Mouse (Mus musculus): ENCODE results near the gene Dap. TPM values are rescaled to one million over a fixed set of nuclear protein-coding genes. Genes with fewer than 3 reads are reported as not detected.
A peak's percentile ranks its signal among the peaks of the same experiment; 100 is the strongest.

Dap gene
- polyA plus RNA-seq, 1 experiment, result 132 TPM

DNA sequence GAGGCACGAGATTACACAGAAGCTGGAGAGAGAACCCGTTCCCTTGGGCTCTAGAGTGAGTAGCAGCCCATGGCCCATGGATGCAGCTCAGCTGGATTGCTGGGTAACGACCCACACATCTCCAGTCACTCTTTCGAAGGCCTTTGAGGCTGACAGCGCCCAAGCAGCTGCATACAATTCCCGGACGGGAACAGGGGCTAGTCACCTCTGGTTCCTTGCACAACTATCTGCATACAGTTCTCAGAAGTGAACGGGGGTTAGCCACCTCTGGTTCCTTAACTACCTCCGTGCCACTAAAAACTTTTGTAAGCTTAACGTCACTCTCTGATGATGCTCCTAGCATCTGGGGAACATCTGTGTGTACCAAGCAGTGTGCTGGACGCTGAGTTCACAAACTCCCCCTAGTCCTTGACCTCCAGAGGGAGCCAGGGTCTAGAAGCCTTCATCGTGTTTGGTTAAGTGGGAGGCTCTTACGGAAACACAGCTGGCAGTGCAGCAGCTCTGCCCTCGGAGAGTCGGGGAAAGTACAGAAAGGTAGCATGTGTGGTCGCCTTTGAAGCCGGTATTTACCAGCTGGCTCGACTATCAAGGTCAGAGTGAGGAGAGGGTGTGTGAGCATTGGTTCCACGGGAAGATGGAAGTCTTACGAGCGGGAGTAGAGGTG lies 34.0 kb downstream of the Dap start:
- H3K4me1 ChIP-seq (ENCODE audit: control insufficient read depth, insufficient read depth, low read length), result no peaks in the 10 kb centered on the region
- TF ChIP-seq POLR2A (IDR thresholded peaks at IDR 0.05; ENCODE audit: borderline replicate concordance, low read depth, low read length) (no peak), CTCF (IDR thresholded peaks at IDR 0.05; ENCODE audit: low read depth, low read length) (no peak)
- H3K27ac ChIP-seq (ENCODE audit: insufficient read depth, low read depth, low read length), result no peak overlapping the region
- no peak overlapping the region for H3K4me3 ChIP-seq (ENCODE audit: insufficient read depth, low read length)

DNA sequence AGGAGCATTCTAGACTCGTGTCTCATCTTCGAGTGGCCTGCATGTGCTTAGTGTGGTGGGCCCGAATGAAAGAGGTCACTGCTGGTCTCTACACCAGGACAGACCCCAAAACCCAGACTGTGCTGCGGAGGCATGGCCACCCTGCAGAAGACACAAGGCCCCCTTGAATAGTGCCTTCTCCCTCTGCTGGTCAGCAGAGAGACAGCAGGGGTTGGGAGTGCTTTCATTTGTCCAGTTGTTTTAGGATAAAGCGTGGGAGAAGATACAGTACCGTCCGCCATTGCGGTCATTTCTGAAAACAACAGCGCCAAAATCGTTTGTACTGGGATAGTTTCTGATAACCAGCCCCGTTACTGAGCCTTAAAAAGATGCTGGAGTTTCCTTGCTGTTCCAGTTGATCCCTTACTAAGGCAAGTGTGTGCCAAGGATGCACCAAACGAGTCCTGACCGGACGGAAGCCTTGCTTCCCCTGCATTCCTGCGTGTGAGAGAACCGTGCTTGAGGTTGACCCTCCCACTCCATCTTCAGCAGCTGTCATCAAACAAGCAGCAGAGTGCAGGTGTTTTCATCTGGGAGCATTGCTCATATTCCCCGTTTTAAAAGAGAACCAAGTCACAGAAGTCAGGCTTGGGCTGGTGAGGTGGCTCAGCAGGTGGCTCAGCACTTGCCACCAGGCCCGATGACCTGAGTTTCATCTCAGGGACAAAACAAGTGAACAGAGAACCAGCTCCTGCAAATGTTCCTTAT lies 34.8 kb downstream of the Dap start:
- no peak for TF ChIP-seq CTCF (IDR thresholded peaks at IDR 0.05; ENCODE audit: low read depth, low read length)
- no peak for TF ChIP-seq POLR2A (IDR thresholded peaks at IDR 0.05; ENCODE audit: borderline replicate concordance, low read depth, low read length)
- no peak overlapping the region for H3K27ac ChIP-seq (ENCODE audit: insufficient read depth, low read depth, low read length)
- H3K4me3 ChIP-seq (ENCODE audit: insufficient read depth, low read length), result no peak overlapping the region
- H3K4me1 ChIP-seq (ENCODE audit: control insufficient read depth, insufficient read depth, low read length), result no peaks in the 10 kb centered on the region

DNA sequence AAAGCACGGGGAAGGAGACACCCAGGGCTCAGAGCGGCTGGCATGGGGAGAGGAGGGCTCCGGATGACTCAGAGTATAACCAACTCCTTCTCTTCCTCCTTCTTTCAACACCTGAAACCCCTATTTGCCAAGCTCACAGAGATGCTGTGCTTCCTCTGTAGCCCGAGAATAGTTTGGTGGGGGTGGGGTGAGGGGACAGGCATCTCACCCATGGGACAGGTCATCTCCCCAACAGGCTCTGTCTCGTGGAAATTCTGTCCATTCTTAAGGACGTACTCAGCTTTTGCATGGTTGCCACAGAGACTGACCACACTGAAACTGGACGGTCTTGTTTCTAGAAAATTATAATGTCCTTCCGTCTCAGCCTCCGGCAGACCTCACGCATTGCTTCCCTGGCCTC lies 37.0 kb downstream of the Dap start:
- TF ChIP-seq CTCF (IDR thresholded peaks at IDR 0.05; ENCODE audit: low read depth, low read length), result no peak
- no peak for TF ChIP-seq POLR2A (IDR thresholded peaks at IDR 0.05; ENCODE audit: borderline replicate concordance, low read depth, low read length)
- no peak overlapping the region for H3K4me3 ChIP-seq (ENCODE audit: insufficient read depth, low read length)

DNA sequence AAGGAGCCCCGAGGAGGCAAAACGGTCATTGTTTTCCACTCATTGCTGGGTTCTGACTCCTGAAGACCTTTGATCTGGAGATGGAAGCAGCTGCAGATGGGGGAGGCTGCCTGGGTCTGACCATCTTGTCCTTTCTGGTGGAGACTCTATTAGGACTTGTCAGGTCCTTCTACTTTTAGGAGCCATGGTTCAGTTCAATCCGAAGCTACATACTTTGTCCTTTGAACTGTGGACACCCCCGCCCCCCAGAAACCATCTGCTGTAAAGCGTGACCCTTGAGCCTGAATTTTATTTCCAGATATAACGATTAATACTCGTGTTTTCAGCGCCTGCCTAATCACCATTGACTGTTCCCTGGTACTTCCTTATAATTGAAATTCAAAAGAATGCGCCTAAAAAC lies 38.2 kb downstream of the Dap start:
- TF ChIP-seq CTCF (IDR thresholded peaks at IDR 0.05; ENCODE audit: low read depth, low read length) (no peak), POLR2A (IDR thresholded peaks at IDR 0.05; ENCODE audit: borderline replicate concordance, low read depth, low read length) (no peak)
- Histone ChIP-seq H3K27ac (ENCODE audit: insufficient read depth, low read depth, low read length) (no peak overlapping the region), H3K4me1 (ENCODE audit: control insufficient read depth, insufficient read depth, low read length) (no peaks in the 10 kb centered on the region), H3K4me3 (ENCODE audit: insufficient read depth, low read length) (no peak overlapping the region)

More for the DNA sequence above, 37.0 kb downstream of the Dap start:
- Histone ChIP-seq H3K27ac (ENCODE audit: insufficient read depth, low read depth, low read length) (no peak overlapping the region), H3K4me1 (ENCODE audit: control insufficient read depth, insufficient read depth, low read length) (no peaks in the 10 kb centered on the region)

DNA sequence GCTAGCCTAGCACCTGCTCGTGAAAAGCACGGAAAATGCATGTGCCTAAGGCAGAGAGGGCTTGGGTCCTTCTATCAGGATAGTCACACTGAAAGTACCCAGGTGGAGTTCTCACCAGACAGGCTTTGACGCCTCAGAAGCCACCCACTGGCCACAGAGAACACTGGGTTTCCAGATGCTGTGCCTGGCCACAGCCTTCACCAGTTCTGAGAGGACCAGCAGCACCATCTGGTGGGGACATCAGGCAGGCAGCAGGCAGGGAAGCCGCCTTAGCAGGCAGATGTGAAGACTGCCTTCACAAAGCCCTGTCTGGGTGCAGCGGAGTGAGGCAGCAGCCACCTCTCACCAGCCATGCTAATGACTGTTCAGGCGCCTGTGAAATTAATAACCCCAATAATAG lies 40.7 kb downstream of the Dap start:
- TF ChIP-seq POLR2A (IDR thresholded peaks at IDR 0.05; ENCODE audit: borderline replicate concordance, low read depth, low read length), result no peak
- peak; percentile 67 for TF ChIP-seq CTCF (IDR thresholded peaks at IDR 0.05; ENCODE audit: low read depth, low read length)
- H3K27ac ChIP-seq (ENCODE audit: insufficient read depth, low read depth, low read length), result no peak overlapping the region
- H3K4me3 ChIP-seq (ENCODE audit: insufficient read depth, low read length), result no peak overlapping the region
- no peaks in the 10 kb centered on the region for H3K4me1 ChIP-seq (ENCODE audit: control insufficient read depth, insufficient read depth, low read length)

DNA sequence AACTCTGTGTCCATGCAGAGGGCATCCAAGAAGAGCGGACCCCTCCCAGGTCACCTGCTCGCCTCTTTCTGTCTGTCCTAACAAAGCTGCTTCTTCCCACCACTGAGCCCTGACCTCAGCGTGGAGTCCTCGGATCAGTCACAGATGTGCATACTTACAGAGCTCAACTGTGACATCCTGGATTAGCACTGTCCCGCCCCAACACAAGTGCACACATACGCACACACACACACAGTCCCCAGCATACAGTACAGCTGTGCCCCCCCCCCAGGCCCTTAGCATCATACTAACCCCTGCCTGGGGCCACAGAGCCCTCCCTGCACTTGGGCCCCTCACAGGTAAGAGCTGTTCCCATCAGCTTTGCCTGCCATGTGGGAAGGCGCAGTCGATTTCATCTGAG lies 41.3 kb downstream of the Dap start:
- no peaks in the 10 kb centered on the region for H3K4me1 ChIP-seq (ENCODE audit: control insufficient read depth, insufficient read depth, low read length)
- TF ChIP-seq CTCF (IDR thresholded peaks at IDR 0.05; ENCODE audit: low read depth, low read length), result no peak
- no peak for TF ChIP-seq POLR2A (IDR thresholded peaks at IDR 0.05; ENCODE audit: borderline replicate concordance, low read depth, low read length)
- H3K27ac ChIP-seq (ENCODE audit: insufficient read depth, low read depth, low read length), result no peak overlapping the region
- H3K4me3 ChIP-seq (ENCODE audit: insufficient read depth, low read length), result no peak overlapping the region

DNA sequence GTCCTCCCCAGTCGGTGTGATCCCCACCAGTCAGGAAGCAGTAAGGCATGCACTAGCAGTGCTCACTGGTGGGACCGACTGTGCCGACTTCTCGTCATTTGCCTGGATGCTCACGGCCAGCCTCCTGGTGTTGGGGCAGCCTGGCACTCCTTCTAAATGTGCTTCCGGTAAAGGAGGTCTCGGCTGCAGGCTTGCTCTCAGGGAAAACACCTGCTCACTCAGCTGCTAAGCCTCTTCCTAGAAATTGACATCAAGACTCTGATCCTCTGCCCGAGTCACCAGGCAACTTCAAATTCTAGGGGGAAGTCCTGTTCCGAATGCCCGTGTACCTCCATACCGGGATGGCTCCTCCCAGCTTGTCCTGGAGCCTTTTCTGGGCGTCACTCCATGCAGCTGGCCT lies 41.7 kb downstream of the Dap start:
- Histone ChIP-seq H3K4me1 (ENCODE audit: control insufficient read depth, insufficient read depth, low read length) (no peaks in the 10 kb centered on the region), H3K4me3 (ENCODE audit: insufficient read depth, low read length) (no peak overlapping the region), H3K27ac (ENCODE audit: insufficient read depth, low read depth, low read length) (no peak overlapping the region)
- TF ChIP-seq CTCF (IDR thresholded peaks at IDR 0.05; ENCODE audit: low read depth, low read length), result no peak
- TF ChIP-seq POLR2A (IDR thresholded peaks at IDR 0.05; ENCODE audit: borderline replicate concordance, low read depth, low read length), result no peak

DNA sequence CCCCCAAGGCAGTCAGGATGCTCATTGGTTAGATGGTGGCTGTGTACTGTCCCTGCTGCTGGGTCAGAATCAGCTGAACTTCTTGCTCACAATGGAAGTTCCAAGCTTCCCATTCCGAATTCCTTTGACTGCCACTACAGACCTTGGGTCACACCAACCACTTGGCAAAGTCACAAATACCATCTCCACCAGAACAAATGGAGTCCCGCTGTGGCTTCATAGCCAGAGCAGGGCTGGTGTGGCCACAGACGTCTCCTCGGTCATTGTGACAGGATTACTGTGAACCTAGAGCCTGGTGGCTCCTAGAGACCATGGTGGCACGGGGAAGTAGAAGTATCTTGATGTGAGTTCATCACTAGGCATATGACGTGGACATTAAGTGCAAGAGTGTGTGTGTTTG lies 44.0 kb downstream of the Dap start:
- H3K4me3 ChIP-seq (ENCODE audit: insufficient read depth, low read length), result no peak overlapping the region
- no peaks in the 10 kb centered on the region for H3K4me1 ChIP-seq (ENCODE audit: control insufficient read depth, insufficient read depth, low read length)
- TF ChIP-seq CTCF (IDR thresholded peaks at IDR 0.05; ENCODE audit: low read depth, low read length) (no peak), POLR2A (IDR thresholded peaks at IDR 0.05; ENCODE audit: borderline replicate concordance, low read depth, low read length) (no peak)
- H3K27ac ChIP-seq (ENCODE audit: insufficient read depth, low read depth, low read length), result no peak overlapping the region

DNA sequence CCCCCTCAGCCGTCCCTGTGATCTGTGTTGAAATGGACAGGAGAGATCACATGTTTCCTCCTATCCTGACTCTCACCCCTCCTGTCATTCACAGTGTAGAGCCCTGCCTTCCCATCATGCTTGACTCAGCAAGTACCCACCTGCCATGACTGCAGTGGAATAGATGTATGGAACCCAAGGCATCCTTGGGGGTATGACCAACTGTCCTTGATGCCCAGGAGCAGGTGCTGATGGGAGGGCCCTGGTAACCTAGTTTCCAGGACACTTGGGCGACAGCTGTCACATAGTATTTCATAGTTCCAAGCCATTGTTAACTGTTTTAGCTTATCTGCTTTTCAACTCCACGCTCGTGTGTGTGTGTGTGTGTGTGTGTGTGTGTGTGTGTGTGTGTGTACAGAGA lies 45.4 kb downstream of the Dap start:
- H3K27ac ChIP-seq (ENCODE audit: insufficient read depth, low read depth, low read length), result no peak overlapping the region
- TF ChIP-seq CTCF (IDR thresholded peaks at IDR 0.05; ENCODE audit: low read depth, low read length) (no peak), POLR2A (IDR thresholded peaks at IDR 0.05; ENCODE audit: borderline replicate concordance, low read depth, low read length) (no peak)
- H3K4me3 ChIP-seq (ENCODE audit: insufficient read depth, low read length), result no peak overlapping the region
- no peaks in the 10 kb centered on the region for H3K4me1 ChIP-seq (ENCODE audit: control insufficient read depth, insufficient read depth, low read length)

DNA sequence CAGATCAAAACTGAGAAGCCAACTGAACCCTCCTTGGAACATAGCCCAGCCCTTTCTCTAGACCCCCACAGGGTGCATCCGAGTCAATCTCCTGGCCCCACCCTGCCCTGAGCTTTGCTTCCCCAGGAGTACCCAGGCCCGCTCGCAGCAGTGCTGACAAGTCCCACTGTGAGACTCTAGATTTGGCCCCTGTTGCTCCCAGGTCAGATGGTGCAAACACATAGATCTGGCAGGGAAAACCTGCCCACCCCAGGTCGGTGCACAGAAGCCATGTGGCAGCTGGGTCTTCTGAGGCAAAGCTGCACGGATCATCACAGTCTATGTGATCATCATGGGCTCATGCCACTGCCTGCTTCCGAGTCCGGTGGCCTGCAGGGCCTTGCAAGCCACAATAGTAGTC lies 48.6 kb downstream of the Dap start:
- Histone ChIP-seq H3K4me3 (ENCODE audit: insufficient read depth, low read length) (no peak overlapping the region), H3K4me1 (ENCODE audit: control insufficient read depth, insufficient read depth, low read length) (no peaks in the 10 kb centered on the region), H3K27ac (ENCODE audit: insufficient read depth, low read depth, low read length) (no peak overlapping the region)
- no peak for TF ChIP-seq POLR2A (IDR thresholded peaks at IDR 0.05; ENCODE audit: borderline replicate concordance, low read depth, low read length)
- TF ChIP-seq CTCF (IDR thresholded peaks at IDR 0.05; ENCODE audit: low read depth, low read length), result no peak
